Mouse (Mus musculus) MEL (cell line): ENCODE results near the gene Adcy3. TPM values are rescaled to one million over a fixed set of nuclear protein-coding genes. Genes with fewer than 3 reads are reported as not detected.

Experiments used
- DNase-seq: peaks from one replicate; pipeline ENCODE4 v3.0.0; 2011; ENCODE audit warnings: low read depth, low spot score
- H3K27ac ChIP-seq: 2 replicates; pipeline ENCODE4 v1.5.1; 2012; ENCODE audit warnings: low read depth, mild to moderate bottlenecking, control low read depth, low read length, moderate library complexity; ENCODE audit not compliant: control insufficient read depth
- H3K27me3 ChIP-seq, 2 experiments: fragments of 150-350 bp in 1 of 2; sonication (generic) in 1 of 2; 2 replicates each; pipeline ENCODE4 v1.6.1; 2012; ENCODE audit warnings: low read length in 2 of 2, mild to moderate bottlenecking in 2 of 2, improper control_type of control experiment in 1 of 2, moderate library complexity in 1 of 2; ENCODE audit not compliant: insufficient read depth in 2 of 2, control insufficient read depth in 1 of 2
- H3K36me3 ChIP-seq, 2 experiments: 2 replicates each; pipeline ENCODE4 v1.6.1; 2012 to 2014; ENCODE audit warnings: low read length in 2 of 2, improper control_type of control experiment in 1 of 2, inconsistent platforms in 1 of 2, mild to moderate bottlenecking in 1 of 2; ENCODE audit not compliant: insufficient read depth in 2 of 2, control insufficient read depth in 1 of 2
- H3K4me1 ChIP-seq, 2 experiments: fragments of 150-350 bp in 1 of 2; sonication (generic) in 1 of 2; 2 replicates each; pipeline ENCODE4 v1.6.1; 2012; ENCODE audit warnings: low read length in 2 of 2, improper control_type of control experiment in 1 of 2, mild to moderate bottlenecking in 1 of 2; ENCODE audit not compliant: insufficient read depth in 2 of 2, control insufficient read depth in 1 of 2
- H3K4me3 ChIP-seq, 2 experiments: fragments of 150-350 bp in 1 of 2; sonication (generic) in 1 of 2; 2 replicates each; pipeline ENCODE4 v1.5.1; 2012; ENCODE audit warnings: low read depth in 2 of 2, low read length in 2 of 2, mild to moderate bottlenecking in 2 of 2, moderate library complexity in 2 of 2, control low read depth in 1 of 2, improper control_type of control experiment in 1 of 2; ENCODE audit not compliant: control insufficient read depth in 1 of 2, insufficient read depth in 1 of 2
- H3K79me2 ChIP-seq: 2 replicates; pipeline ENCODE4 v1.6.1; 2012; ENCODE audit warnings: mild to moderate bottlenecking, low read length, moderate library complexity; ENCODE audit not compliant: control insufficient read depth, poor library complexity, insufficient read depth
- H3K9ac ChIP-seq: 2 replicates; pipeline ENCODE4 v1.6.1; 2012; ENCODE audit warnings: low read depth, mild to moderate bottlenecking, control low read depth, low read length, moderate library complexity; ENCODE audit not compliant: control insufficient read depth, poor library complexity, severe bottlenecking
- H3K9me3 ChIP-seq: fragments of 150-350 bp; sonication (generic); replicated peaks from 2 replicates; pipeline ENCODE4 v1.6.1; 2012; ENCODE audit warnings: mild to moderate bottlenecking, low read length, improper control_type of control experiment, moderate library complexity; ENCODE audit not compliant: insufficient read depth
- CHD1 ChIP-seq: IDR thresholded peaks from 2 replicates; pipeline ENCODE4 v1.6.1; 2012; ENCODE audit warnings: low read depth, mild to moderate bottlenecking, inconsistent platforms, low read length, improper control_type of control experiment
- EP300 ChIP-seq, 2 experiments: IDR thresholded peaks; 2 replicates each; pipeline ENCODE4 v1.6.1; 2011; ENCODE audit warnings: improper control_type of control experiment in 2 of 2, low read length in 2 of 2, low read depth in 1 of 2, mild to moderate bottlenecking in 1 of 2
- ETS1 ChIP-seq: IDR thresholded peaks from 2 replicates; pipeline ENCODE4 v1.6.1; 2012; ENCODE audit warnings: low read depth, mild to moderate bottlenecking, inconsistent platforms, low read length, improper control_type of control experiment, moderate library complexity
- GABPA ChIP-seq: IDR thresholded peaks from 2 replicates; pipeline ENCODE4 v1.6.1; 2012; ENCODE audit warnings: low read depth, mild to moderate bottlenecking, inconsistent platforms, low read length, improper control_type of control experiment, moderate library complexity
- HCFC1 ChIP-seq: IDR thresholded peaks from 2 replicates; pipeline ENCODE4 v1.6.1; 2012; ENCODE audit warnings: low read depth, mild to moderate bottlenecking, inconsistent platforms, low read length, improper control_type of control experiment, moderate library complexity
- JUND ChIP-seq: IDR thresholded peaks from 2 replicates; pipeline ENCODE4 v1.6.1; 2011; ENCODE audit warnings: low read depth, mild to moderate bottlenecking, improper control_type of control experiment, low read length
- MAFK ChIP-seq: IDR thresholded peaks from 2 replicates; pipeline ENCODE4 v1.6.1; 2011; ENCODE audit warnings: low read depth, mild to moderate bottlenecking, low read length, improper control_type of control experiment, borderline replicate concordance
- MAX ChIP-seq: IDR thresholded peaks from 2 replicates; pipeline ENCODE4 v1.6.1; 2011; ENCODE audit warnings: low read length, improper control_type of control experiment
- MAZ ChIP-seq: IDR thresholded peaks from 2 replicates; pipeline ENCODE4 v1.6.1; 2012; ENCODE audit warnings: low read depth, mild to moderate bottlenecking, inconsistent platforms, low read length, improper control_type of control experiment
- MXI1 ChIP-seq: IDR thresholded peaks from 2 replicates; pipeline ENCODE4 v1.6.1; 2011; ENCODE audit warnings: mild to moderate bottlenecking, low read depth, low read length, improper control_type of control experiment
- MYB ChIP-seq: IDR thresholded peaks from 2 replicates; pipeline ENCODE4 v1.6.1; 2011; ENCODE audit warnings: mild to moderate bottlenecking, low read depth, low read length, improper control_type of control experiment
- MYC ChIP-seq: IDR thresholded peaks from 2 replicates; pipeline ENCODE4 v1.6.1; 2011; ENCODE audit warnings: low read depth, mild to moderate bottlenecking, low read length, improper control_type of control experiment, moderate library complexity
- NELFE ChIP-seq: IDR thresholded peaks from 2 replicates; pipeline ENCODE4 v1.6.1; 2011; ENCODE audit warnings: low read depth, low read length, improper control_type of control experiment
- NRF1 ChIP-seq: IDR thresholded peaks from 2 replicates; pipeline ENCODE4 v1.6.1; 2014; ENCODE audit warnings: low read depth, mild to moderate bottlenecking, inconsistent platforms, low read length, improper control_type of control experiment, moderate library complexity; ENCODE audit not compliant: poor library complexity, insufficient read depth, severe bottlenecking
- POLR2AphosphoS2 ChIP-seq: IDR thresholded peaks from 2 replicates; pipeline ENCODE4 v1.6.1; 2011; ENCODE audit warnings: low read length, improper control_type of control experiment
- POLR2AphosphoS5 ChIP-seq: IDR thresholded peaks from 2 replicates; pipeline ENCODE4 v1.6.1; 2012; ENCODE audit warnings: low read depth, borderline replicate concordance, mild to moderate bottlenecking, inconsistent platforms, low read length, moderate library complexity, mixed read lengths
- RAD21 ChIP-seq: IDR thresholded peaks from 2 replicates; pipeline ENCODE4 v1.6.1; 2011; ENCODE audit warnings: mild to moderate bottlenecking, low read depth, low read length, improper control_type of control experiment
- RCOR1 ChIP-seq: IDR thresholded peaks from 2 replicates; pipeline ENCODE4 v1.6.1; 2012; ENCODE audit warnings: low read depth, mild to moderate bottlenecking, inconsistent platforms, low read length, improper control_type of control experiment
- SIN3A ChIP-seq: IDR thresholded peaks from 2 replicates; pipeline ENCODE4 v1.6.1; 2012; ENCODE audit warnings: low read length, improper control_type of control experiment, inconsistent platforms
- SMC3 ChIP-seq: IDR thresholded peaks from 2 replicates; pipeline ENCODE4 v1.6.1; 2011; ENCODE audit warnings: low read depth, low read length, improper control_type of control experiment
- TAL1 ChIP-seq: IDR thresholded peaks from 2 replicates; pipeline ENCODE4 v1.6.1; 2012; ENCODE audit warnings: mild to moderate bottlenecking, inconsistent platforms, low read length, moderate library complexity, mixed read lengths
- TBP ChIP-seq: IDR thresholded peaks from 2 replicates; pipeline ENCODE4 v1.8.0; 2011; ENCODE audit warnings: low read depth, low read length, improper control_type of control experiment
- USF2 ChIP-seq, 2 experiments: IDR thresholded peaks; 2 replicates each; pipeline ENCODE4 v1.6.1; 2011 to 2012; ENCODE audit warnings: improper control_type of control experiment in 2 of 2, low read length in 2 of 2, borderline replicate concordance in 1 of 2, inconsistent platforms in 1 of 2, low read depth in 1 of 2, mild to moderate bottlenecking in 1 of 2; ENCODE audit not compliant: insufficient read depth in 1 of 2
- ZC3H11A ChIP-seq: IDR thresholded peaks from 2 replicates; pipeline ENCODE4 v1.6.1; 2012; ENCODE audit warnings: low read depth, mild to moderate bottlenecking, inconsistent platforms, low read length, improper control_type of control experiment
- ZMIZ1 ChIP-seq: IDR thresholded peaks from 2 replicates; pipeline ENCODE4 v1.6.1; 2012; ENCODE audit warnings: low read depth, mild to moderate bottlenecking, inconsistent platforms, low read length, improper control_type of control experiment, moderate library complexity
- ZNF384 ChIP-seq: IDR thresholded peaks from 2 replicates; pipeline ENCODE4 v1.6.1; 2012; ENCODE audit warnings: low read depth, mild to moderate bottlenecking, inconsistent platforms, low read length, improper control_type of control experiment
- polyA plus RNA-seq, 2 experiments: library from polyadenylated mRNA; stranded (reverse) in 1 of 2; unstranded in 1 of 2; fragments of >175 nt in 1 of 2; fragments of >200 nt in 1 of 2; gene quantifications; 2 replicates each; pipeline versions ENCODE4 v1.2.1 to v1.2.4; 2012; ENCODE audit warnings: low replicate concordance in 2 of 2, low read depth in 1 of 2; ENCODE audit not compliant: insufficient read length in 2 of 2, insufficient read depth in 1 of 2, missing spikeins in 1 of 2
- total RNA-seq: library from RNA; depleted of rRNA; stranded (reverse); fragments of 300-350 nt; gene quantifications from 2 replicates; pipeline ENCODE4 v1.2.3, GENCODE M21; 2012

The Adcy3 gene
- total and polyA plus RNA-seq, 3 experiments = 0.19 to 3.0 TPM; not detected in 1

GRCm38 (mm10) chr12:4194643-4195042, 61.7 kb downstream of the Adcy3 start:
- H3K27me3 ChIP-seq = no peaks in the 10 kb centered on the region
- TF ChIP-seq MYB (no peak), ZMIZ1 (no peak), SMC3 (no peak), TAL1 (no peak), MAZ (no peak), POLR2AphosphoS2 (no peak), ETS1 (no peak), RCOR1 (no peak), HCFC1 (no peak)
- no peaks in the 10 kb centered on the region for H3K79me2 ChIP-seq
- no peak for DNase-seq
- no peak overlapping the region for H3K27ac ChIP-seq
- H3K4me1 ChIP-seq = peaks cover 0 to 8% of the 10 kb centered on the region in 2 experiments; a peak in 1 of 4 replicates
- H3K9me3 ChIP-seq = no peaks in the 10 kb centered on the region
- no peak overlapping the region for H3K4me3 ChIP-seq
- peaks cover 0 to 3% of the 10 kb centered on the region in 2 experiments; a peak in 2 of 4 replicates for H3K36me3 ChIP-seq
- H3K9ac ChIP-seq = no peak overlapping the region

- Histone ChIP-seq H3K4me1 (no peaks in the 10 kb centered on the region), H3K79me2 (no peaks in the 10 kb centered on the region), H3K27me3 (no peaks in the 10 kb centered on the region), H3K27ac (no peak overlapping the region), H3K36me3 (no peaks in the 10 kb centered on the region), H3K9me3 (no peaks in the 10 kb centered on the region), H3K4me3 (no peak overlapping the region), H3K9ac (no peak overlapping the region)
- no peak for DNase-seq
- no peak for TF ChIP-seq RAD21
- no peak for TF ChIP-seq ZNF384
- no peak for TF ChIP-seq MYB
- no peak for TF ChIP-seq TBP
- no peak for TF ChIP-seq USF2 (IDR thresholded peaks at IDR 0.05; ENCODE audit: borderline replicate concordance in 1 of 2, insufficient read depth in 1 of 2, low read depth in 1 of 2, low read length in 2 of 2)
- no peak for TF ChIP-seq EP300 (IDR thresholded peaks at IDR 0.05; ENCODE audit: low read depth in 1 of 2, low read length in 2 of 2)
- no peak for TF ChIP-seq GABPA
- no peak for TF ChIP-seq TAL1
- TF ChIP-seq ZC3H11A = no peak
Observed at GRCm38 (mm10) chr12:4198702-4199101, 65.8 kb downstream of the Adcy3 start.

- no peaks in the 10 kb centered on the region for H3K27me3 ChIP-seq
- no peak overlapping the region for H3K27ac ChIP-seq
Observed at GRCm38 (mm10) chr12:4199271-4199670, 66.4 kb downstream of the Adcy3 start.

More at GRCm38 (mm10) chr12:4199271-4199670, 66.4 kb downstream of the Adcy3 start:
- Histone ChIP-seq H3K79me2 (no peaks in the 10 kb centered on the region), H3K36me3 (no peaks in the 10 kb centered on the region), H3K9me3 (no peaks in the 10 kb centered on the region), H3K4me3 (no peak overlapping the region), H3K9ac (no peak overlapping the region), H3K4me1 (no peaks in the 10 kb centered on the region)
- TF ChIP-seq GABPA = no peak
- TF ChIP-seq CHD1 = no peak
- no peak for TF ChIP-seq MYC
- no peak for TF ChIP-seq NELFE
- TF ChIP-seq SIN3A = no peak
- TF ChIP-seq MAX = no peak
- TF ChIP-seq NRF1 = no peak
- no peak for TF ChIP-seq JUND
- TF ChIP-seq MAFK = no peak
- TF ChIP-seq ZMIZ1 = no peak
- no peak for TF ChIP-seq MXI1
- TF ChIP-seq TBP = no peak
- TF ChIP-seq HCFC1 = no peak
- no peak for TF ChIP-seq POLR2AphosphoS5
- DNase-seq = no peak
